9 mouse cellular contexts compared by ENCODE assay signal in the genomic region with DNA sequence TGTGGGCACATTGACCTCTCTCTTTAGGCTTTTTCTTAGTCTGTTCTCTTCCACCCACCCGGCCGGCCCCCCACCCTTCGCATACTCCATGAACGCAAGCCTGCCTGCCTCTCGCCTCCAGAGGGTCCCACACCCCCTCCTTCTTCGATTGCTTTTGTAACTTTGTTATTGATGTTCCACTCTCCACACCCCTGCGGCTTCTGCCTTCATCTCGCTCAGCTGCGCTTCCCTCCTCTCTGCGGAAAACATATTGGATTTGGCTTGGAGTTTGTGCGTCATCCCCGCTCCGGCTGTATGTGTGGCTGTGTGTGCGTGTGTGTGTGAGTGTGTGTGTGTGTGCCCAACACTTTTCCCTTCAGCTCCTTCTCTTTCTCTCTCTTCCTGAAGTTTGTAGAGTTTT. TPM values are rescaled to one million over a fixed set of nuclear protein-coding genes. Genes with fewer than 3 reads are reported as not detected.
A peak's percentile ranks its signal among the peaks of the same experiment; 100 is the strongest.
DNase-seq lines count a peak whose midpoint lies in the region; ATAC-seq lines count a peak whose summit lies in the region.
"Had no signal": no experiment of that assay in that cellular context is flagged by ENCODE, and none has a peak within 500 bp of the region (broad histone marks: within the 10 kb centered on the region; RNA-seq: fewer than 3 reads in every experiment).

No protein-coding gene starts in this region.

- no peaks in the 10 kb centered on the region for H3K27me3 ChIP-seq in forebrain, embryonic 14.5 days (replicated peaks; ENCODE audit: control insufficient read depth, insufficient read depth, low read length)
- no peaks in the 10 kb centered on the region for H3K27me3 ChIP-seq in neural tube, embryonic 14.5 days (ENCODE audit: control insufficient read depth, insufficient read depth, low read length)

- H3K36me3 ChIP-seq in forebrain, embryonic 14.5 days (ENCODE audit: control insufficient read depth, insufficient read depth, low read length) = no peaks in the 10 kb centered on the region
- H3K36me3 ChIP-seq in neural tube, embryonic 14.5 days (ENCODE audit: control insufficient read depth, insufficient read depth, low read length) = no peaks in the 10 kb centered on the region

- peaks cover 7% of the 10 kb centered on the region for H3K4me1 ChIP-seq in forebrain, embryonic 14.5 days (ENCODE audit: control insufficient read depth, insufficient read depth, low read length)
- peaks cover 3% of the 10 kb centered on the region for H3K4me1 ChIP-seq in neural tube, embryonic 14.5 days (ENCODE audit: control insufficient read depth, insufficient read depth, low read length)

- H3K4me3 ChIP-seq in forebrain, embryonic 14.5 days (ENCODE audit: low read depth, low read length) = no peak overlapping the region
- H3K4me3 ChIP-seq in neural tube, embryonic 14.5 days (ENCODE audit: low read depth, low read length) = no peak overlapping the region

- peak; percentile 53 for DNase-seq in kidney, postnatal 10 days
- DNase-seq in kidney, postnatal 36 days = no peak
- peak; percentile 65 for DNase-seq in forebrain, embryonic 14.5 days (ENCODE audit: low spot score)
- peak; percentile 65 to 70 for DNase-seq in layer of hippocampus, postnatal 36 days
- DNase-seq in cerebellum, adult 11 months = no peak
- no peak for DNase-seq in thymus, adult 18-20 months

- H3K4me2 ChIP-seq in forebrain, embryonic 14.5 days (ENCODE audit: low read length) = no peak overlapping the region
- H3K4me2 ChIP-seq in neural tube, embryonic 14.5 days (ENCODE audit: low read depth, low read length) = no peak overlapping the region

- WGBS in forebrain, embryonic 14.5 days = 34% methylated on average over 14 of the region's 14 CpGs
- 18% methylated on average over 14 of the region's 14 CpGs for WGBS in neural tube, embryonic 14.5 days

- H3K27ac ChIP-seq in forebrain, embryonic 14.5 days (ENCODE audit: low read depth, low read length) = no peak overlapping the region
- H3K27ac ChIP-seq in neural tube, embryonic 14.5 days (ENCODE audit: low read depth, low read length) = no peak overlapping the region

- no peaks in the 10 kb centered on the region for H3K9me3 ChIP-seq in forebrain, embryonic 14.5 days (replicated peaks; ENCODE audit: control insufficient read depth, low read length)
- H3K9me3 ChIP-seq in neural tube, embryonic 14.5 days (ENCODE audit: control insufficient read depth, low read length) = no peaks in the 10 kb centered on the region

- ATAC-seq in forebrain, embryonic 14.5 days = peak; percentile 30; the same call in 1 of the 2 replicates
- ATAC-seq in neural tube, embryonic 14.5 days (ENCODE audit: low read depth) = peak; percentile 34; the same call in 1 of the 2 replicates
- no peak for ATAC-seq in erythroid progenitor cell, adult 5-6 weeks (replicated peaks; ENCODE audit: low FRiP score, poor library complexity, severe bottlenecking)
- ATAC-seq: Patski had no signal

- H3K9ac ChIP-seq in forebrain, embryonic 14.5 days (ENCODE audit: low read length) = no peak overlapping the region
- no peak overlapping the region for H3K9ac ChIP-seq in neural tube, embryonic 14.5 days (replicated peaks; ENCODE audit: low read depth, low read length)

RNA-seq across cellular contexts. Expression of a gene that starts 53.1 kb away (rescaled TPM):
- polyA plus RNA-seq in forebrain, embryonic 14.5 days (2014; fragmentation: Nextera tagmentation; extraction: Ambion mirVana) = 6,589 and 7,102 TPM in 2 replicates
- total RNA-seq in layer of hippocampus, postnatal 36 days (2021) = 100 to 1,000 TPM; 539 to 601 TPM
- polyA plus RNA-seq in neural tube, embryonic 14.5 days (2014; fragmentation: Nextera tagmentation; extraction: Ambion mirVana) = 2,798 and 3,566 TPM in 2 replicates
- not detected in 2 replicates for total RNA-seq in erythroid progenitor cell, adult 5-6 weeks (2015; ENCODE audit: low replicate concordance)
- not detected in 2 replicates for total RNA-seq in erythroid progenitor cell, adult 5-6 weeks (2017; ENCODE audit: low replicate concordance)

Comparison
In these comparisons a context has a peak if more than half of its experiments do, and no peak if none do; other contexts are left out.
1. DNase-seq: peak in kidney, postnatal 10 days (single experiment), forebrain, embryonic 14.5 days (single experiment) and layer of hippocampus, postnatal 36 days (2 of 2); none in kidney, postnatal 36 days (0 of 2), cerebellum, adult 11 months (single experiment) and thymus, adult 18-20 months (0 of 2).
2. RNA of a gene that starts 53.1 kb away (total RNA-seq): 539 to 601 TPM in layer of hippocampus, postnatal 36 days; not detected in erythroid progenitor cell, adult 5-6 weeks; every median in the first group is over 100 times any median in the second.